Mouse (Mus musculus) spleen, postnatal 10 days (tissue): ENCODE data around the gene Znhit2.
A peak's percentile ranks its signal among the peaks of the same experiment; 100 is the strongest.

ENCODE experiments used
- DNase-seq, 2 experiments: peaks; one replicate each; pipeline ENCODE4 v3.0.0; 2021 to 2022; ENCODE audit warnings: low spot score in 2 of 2

Znhit2 gene

DNA sequence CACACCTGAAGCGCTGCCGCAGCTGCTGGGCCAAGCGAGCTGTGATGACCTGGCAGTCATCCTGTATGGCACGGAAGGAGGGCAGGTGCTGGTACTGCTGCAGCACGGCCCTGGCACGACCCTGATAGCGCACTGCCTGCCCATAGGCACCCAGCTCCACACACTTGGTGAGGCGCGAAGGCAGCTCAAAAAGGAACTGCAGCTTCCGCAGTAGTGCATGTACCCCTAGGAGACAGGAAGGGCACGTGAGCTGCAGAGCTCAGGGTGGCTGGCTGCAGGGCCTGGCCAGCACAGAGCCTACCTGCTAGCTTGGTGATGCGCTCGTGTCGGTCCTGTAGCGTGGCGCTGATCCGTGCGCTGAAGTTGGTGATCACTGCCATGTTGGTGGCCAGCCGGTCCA lies 10.3 kb downstream of the Znhit2 start:
- no peak for DNase-seq

DNA sequence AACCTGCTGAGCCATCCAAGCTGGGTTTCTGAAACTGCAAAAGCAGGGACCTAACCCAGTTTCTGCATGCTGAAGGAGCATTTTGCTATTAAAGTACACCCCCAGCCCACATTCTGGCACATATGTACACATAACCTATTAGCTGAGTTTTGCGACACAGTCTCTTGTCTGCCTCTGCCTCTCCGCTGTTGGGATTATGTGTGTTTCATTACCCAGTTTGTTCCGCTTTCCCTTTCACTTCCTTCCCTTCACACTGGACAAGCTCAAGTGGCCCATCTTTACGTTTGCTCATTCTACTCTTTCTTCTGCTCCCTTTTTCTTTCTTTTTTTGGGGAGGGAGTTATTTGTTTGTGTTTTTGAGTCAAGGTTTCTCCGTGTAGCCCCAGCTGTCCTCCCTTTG lies 12.9 kb downstream of the Znhit2 start:
- no peak for DNase-seq

- peak; percentile 79 to 87 for DNase-seq
Measured at GRCm38 (mm10) chr19:6076564-6077393, 15.8 kb downstream of the Znhit2 start, which contains the start of gene Vps51. Vps51 (minus strand) TSS chr19:6077231.

- DNase-seq: no peak
Measured at GRCm38 (mm10) chr19:6079983-6080480, 19.0 kb downstream of the Znhit2 start, which contains the start of gene Tmem262. Tmem262 (plus strand) TSS chr19:6080033.

- no peak for DNase-seq
Measured at GRCm38 (mm10) chr19:6082156-6082555, 21.2 kb downstream of the Znhit2 start, which contains the start of gene Gm28374. Gm28374 (minus strand) TSS chr19:6082256.

DNA sequence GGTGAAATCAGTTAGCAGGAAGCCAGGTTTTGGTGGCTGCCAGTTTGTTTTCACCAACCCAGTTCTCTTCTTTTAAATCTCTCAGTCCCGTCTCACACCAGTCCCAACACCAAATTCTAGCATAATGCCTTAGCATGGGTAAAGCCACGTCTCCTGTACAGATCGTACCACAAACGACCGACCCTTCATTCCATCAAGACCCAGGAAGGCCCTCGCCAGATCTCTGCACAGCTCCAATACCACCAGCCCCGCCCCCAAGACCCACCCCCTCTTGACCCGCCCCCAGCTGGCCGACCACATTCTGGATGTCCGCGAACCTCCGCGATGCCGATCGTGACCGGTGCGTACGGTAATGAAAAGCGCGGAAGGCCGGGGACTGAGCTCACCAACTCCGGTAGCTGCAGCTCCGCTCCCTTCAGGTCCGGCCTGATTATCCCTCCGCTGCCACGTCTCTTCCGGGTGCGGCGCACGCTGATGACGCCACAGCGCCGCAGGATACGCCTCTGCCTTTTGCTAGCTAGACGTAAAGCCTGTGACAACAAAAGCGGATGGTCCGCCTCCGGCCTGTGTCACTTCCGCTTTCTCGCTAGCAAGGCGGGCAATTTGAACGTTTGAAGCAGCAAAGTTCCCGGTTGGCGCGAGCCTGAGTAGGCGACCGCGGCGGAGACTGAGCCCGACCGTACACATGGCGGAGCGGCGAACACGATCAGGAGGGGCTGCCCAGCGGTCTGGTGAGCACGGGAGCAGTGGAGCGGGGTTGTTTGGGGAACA lies 23.7 kb downstream of the Znhit2 start, which contains the start of the genes Zfpl1 and Cdca5:
Gene Zfpl1 (minus strand): TSS at position 479 of the 771 bp plus-strand sequence.
Gene Cdca5 (plus strand): TSS at position 506 of the 771 bp plus-strand sequence.
- peak; percentile 93 to 97 for DNase-seq

- DNase-seq: peak; percentile 63 to 83
Measured at GRCm38 (mm10) chr19:6085417-6085879, 24.5 kb downstream of the Znhit2 start.

- no peak for DNase-seq
Measured at GRCm38 (mm10) chr19:6088841-6089240, 27.8 kb downstream of the Znhit2 start.

- no peak for DNase-seq
Measured at GRCm38 (mm10) chr19:6094119-6094518, 33.1 kb downstream of the Znhit2 start, which contains the start of gene AC131692.1. AC131692.1 (plus strand) TSS chr19:6094419.

DNA sequence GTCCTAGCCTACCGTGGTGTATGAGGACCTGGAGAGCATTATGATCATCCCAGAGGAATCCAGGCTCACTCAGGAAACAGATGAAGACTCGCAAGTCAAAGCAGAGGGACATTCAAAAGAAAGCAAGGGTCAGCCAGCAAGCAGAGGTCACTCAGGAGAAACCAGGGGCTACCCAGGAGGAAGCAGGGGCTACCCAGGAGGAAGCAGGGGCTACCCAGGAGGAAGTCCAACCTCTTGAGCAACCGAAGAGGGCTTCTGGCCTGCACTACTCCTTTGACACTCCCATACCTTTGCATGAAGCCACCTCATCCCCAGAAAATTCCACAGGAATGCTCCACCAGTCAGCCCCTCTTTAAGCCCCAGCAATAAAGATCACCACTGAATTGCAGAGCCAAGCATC lies 36.9 kb downstream of the Znhit2 start:
- no peak for DNase-seq

DNA sequence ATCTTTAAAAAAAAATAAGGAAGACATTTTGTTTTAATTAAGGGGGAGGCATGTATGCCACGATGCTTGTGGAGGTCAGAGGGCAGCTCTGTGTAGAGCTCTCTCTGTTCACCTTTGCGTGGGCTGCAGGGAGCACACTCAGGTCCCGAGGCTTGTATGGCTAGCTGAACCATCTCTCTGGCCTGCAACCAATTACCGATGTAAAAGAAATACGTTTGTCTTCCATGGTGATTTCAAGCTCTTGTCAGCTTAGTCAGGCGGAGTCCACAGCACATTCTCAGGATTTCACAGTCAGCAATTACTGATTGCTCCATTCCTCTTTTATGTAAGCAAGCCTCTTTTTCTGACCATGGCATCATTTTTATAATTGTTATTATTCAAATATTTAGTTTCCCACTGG lies 40.2 kb downstream of the Znhit2 start:
- DNase-seq: no peak

GRCm38 (mm10) chr19:6102169-6102853 lies 41.3 kb downstream of the Znhit2 start:
- DNase-seq: peak; percentile 78 to 86

GRCm38 (mm10) chr19:6104476-6104875 lies 43.5 kb downstream of the Znhit2 start:
- no peak for DNase-seq

GRCm38 (mm10) chr19:6105586-6105985 lies 44.6 kb downstream of the Znhit2 start, which contains the start of gene Naaladl1:
Naaladl1 (plus strand) TSS chr19:6105782.
- no peak for DNase-seq
